Mouse (Mus musculus): ENCODE results near the gene Fam189a1.

Fam189a1 gene

DNA sequence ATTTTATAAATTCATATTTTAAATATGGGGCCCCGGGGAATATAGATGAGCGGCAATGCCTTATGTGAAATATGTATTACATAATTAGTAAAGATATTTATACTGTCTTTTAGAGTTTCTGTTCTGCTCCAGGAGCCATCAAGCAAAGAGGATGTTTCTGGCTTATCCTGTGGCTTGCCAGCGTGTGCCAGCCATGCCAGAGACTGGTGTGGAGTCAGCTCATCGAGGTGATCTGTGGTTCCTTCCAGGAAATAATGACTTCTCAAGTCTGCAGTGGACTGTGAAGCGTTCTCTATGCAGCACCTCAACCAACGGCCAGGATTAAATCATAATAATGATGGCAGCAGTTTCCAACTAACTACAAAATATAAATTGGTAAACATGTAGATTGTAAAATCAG is 125.2 kb downstream of the Fam189a1 start:
- no peak for DNase-seq

DNA sequence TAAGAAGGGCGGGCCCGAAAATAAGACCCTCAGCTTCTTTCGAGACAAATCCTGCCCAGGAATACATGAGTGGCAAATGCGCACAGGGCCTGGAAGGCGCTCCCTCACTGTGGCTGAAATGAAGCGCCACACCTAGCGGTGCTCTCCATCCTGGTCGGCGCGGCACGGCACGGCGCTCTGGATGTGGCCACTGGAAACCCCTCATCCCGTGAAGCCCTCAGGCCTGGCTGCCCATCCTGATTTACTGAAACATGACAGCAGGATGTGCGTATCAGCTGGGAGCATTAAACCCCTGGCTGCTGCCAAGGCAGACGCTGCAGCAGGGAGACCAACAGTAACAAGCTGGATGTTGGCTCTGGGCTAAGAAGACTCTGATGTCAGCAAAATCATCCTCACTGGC is 126.4 kb downstream of the Fam189a1 start:
- no peak for DNase-seq

- no peak for DNase-seq
Measured at GRCm38 (mm10) chr7:65021298-65021697, 135.1 kb downstream of the Fam189a1 start.

DNA sequence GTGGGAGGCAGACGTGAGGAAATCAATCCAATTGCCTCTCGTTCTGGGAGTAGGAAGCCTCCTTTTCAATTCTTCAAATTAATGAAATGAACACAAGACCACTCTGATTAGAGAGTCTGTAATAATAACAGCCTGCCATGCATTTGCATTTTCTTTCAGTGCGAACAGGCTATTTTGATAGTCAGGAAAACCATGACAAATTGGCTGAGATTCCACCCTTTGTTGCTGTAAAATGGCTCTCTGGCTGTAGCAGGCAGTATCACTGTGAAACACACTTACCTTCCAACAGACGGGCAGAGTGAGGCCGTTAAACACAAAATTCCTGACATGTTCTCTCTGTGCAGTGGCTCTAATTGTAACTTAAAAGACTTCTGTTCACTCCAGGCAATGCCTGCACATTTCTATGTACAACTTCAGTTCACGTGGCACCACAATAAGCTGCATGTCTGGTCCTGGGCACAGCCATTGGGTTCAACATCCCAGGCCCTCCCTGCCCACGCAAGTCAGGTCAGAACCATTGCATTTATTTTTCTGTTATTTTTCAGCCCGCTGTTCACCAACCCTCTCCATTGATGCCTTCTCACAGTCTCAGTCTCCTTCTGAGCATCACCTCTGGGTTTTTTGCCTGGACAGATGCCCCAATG is 138.2 kb downstream of the Fam189a1 start:
- DNase-seq = no peak

- no peak for DNase-seq
Measured at GRCm38 (mm10) chr7:65017348-65017747, 139.0 kb downstream of the Fam189a1 start.

DNA sequence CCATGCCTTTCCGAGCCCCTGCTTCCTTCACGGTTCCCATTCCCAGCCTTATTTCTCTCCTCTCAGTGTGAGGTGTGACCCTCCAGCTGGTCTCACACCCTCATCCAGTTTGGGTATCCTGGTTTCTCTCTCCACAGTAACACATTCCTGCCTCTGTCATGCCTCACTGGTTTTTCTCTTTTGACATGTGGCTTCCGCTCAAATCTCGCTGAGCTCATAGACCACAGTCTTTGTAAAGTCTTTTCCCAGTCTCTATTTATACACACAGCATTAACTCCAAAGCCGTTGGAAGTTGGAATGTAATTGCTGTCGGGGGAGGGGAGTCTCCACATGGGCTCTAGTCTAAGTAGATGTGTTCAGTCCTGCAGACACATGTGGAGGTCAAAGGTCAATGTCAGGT is 145.2 kb downstream of the Fam189a1 start:
- peak; percentile 15 to 26 for DNase-seq

- DNase-seq = no peak
Measured at GRCm38 (mm10) chr7:65010275-65010674, 146.1 kb downstream of the Fam189a1 start.

GRCm38 (mm10) chr7:65005731-65006130 is 150.6 kb downstream of the Fam189a1 start:
- no peak for DNase-seq

DNA sequence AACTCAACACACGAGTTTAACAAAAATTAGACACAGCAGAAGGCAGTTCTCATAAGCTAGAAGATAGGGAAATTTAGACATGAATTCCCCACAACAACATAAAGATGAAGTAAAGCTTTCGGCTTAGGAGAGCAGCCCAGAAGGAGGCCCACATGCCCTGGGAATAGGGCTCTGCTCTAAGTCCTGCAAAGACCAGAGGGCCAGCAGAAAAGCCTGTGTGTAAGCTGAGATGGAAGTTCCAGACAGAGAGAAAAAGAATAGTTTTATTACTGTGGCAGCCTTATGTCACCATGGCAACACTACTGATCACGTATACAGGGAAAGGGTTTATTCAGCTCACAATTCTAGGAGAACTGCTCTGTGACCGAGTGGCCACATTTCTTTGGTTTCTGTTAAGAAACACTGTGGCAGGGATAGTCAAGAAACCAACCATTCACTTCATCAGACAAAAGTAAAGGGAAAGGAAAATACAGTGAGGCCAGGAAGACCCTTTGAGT is 156.6 kb downstream of the Fam189a1 start:
- DNase-seq = no peak

- no peak for DNase-seq
Measured at GRCm38 (mm10) chr7:64997743-64998142, 158.6 kb downstream of the Fam189a1 start.

- no peak for DNase-seq
Measured at GRCm38 (mm10) chr7:64995946-64996444, 160.4 kb downstream of the Fam189a1 start.

DNA sequence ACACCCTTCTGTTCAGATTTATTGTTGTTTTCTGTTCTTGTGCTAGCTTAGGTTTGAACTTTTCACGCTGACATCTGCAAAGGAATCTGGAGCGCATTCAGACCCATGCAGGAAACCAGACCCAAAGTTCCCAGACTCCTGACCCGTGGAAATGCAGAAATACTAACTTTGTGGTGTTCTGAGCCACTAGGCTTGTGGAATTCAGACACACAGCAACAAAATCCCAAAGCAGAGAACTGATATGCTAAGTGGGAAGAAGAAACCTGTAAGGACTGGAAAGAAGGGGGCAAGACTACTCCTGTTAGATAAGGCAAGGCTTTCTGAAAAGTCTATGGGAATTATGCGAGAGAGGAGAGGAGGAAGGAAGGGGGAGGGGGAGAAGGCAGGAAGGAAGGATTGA is 167.0 kb downstream of the Fam189a1 start:
- no peak for DNase-seq

- no peak for DNase-seq
Measured at GRCm38 (mm10) chr7:64988015-64988414, 168.4 kb downstream of the Fam189a1 start.

GRCm38 (mm10) chr7:64984468-64985120 is 171.8 kb downstream of the Fam189a1 start:
- no peak for DNase-seq

DNA sequence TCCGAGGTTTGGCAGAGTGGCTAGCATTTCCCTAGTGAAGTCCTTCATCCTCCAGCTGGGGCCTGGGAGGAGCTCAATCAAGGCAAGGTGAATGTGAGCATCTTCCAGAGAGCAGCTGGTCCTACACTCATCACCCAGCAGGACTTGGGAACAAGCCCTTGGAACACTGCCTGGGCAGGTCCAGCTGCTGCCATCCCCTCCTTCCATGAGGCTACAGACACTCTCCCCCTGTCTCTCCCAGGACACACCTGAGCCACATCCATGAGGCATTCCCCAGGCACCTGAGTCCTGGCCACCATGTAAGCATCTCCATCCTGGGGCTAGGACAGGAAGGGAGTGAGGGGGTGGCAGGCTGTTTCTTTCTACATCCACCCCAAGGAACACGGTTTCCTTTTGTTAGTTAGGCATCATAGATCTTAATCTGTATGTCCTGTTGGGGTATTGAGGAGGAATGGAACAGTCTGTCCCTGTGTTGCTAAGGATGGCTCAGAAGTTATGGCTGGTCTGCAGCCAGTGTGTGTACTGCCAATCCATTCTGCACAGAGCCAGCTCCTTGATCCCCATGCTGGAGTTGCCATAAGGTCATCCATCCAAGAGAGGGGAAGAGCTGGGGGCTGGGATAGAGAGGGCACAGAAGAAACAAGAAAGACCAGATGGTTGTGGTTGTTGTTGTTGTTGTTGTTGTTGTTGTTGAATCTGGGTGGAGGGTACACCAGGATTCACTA is 174.7 kb downstream of the Fam189a1 start:
- no peak for DNase-seq

DNA sequence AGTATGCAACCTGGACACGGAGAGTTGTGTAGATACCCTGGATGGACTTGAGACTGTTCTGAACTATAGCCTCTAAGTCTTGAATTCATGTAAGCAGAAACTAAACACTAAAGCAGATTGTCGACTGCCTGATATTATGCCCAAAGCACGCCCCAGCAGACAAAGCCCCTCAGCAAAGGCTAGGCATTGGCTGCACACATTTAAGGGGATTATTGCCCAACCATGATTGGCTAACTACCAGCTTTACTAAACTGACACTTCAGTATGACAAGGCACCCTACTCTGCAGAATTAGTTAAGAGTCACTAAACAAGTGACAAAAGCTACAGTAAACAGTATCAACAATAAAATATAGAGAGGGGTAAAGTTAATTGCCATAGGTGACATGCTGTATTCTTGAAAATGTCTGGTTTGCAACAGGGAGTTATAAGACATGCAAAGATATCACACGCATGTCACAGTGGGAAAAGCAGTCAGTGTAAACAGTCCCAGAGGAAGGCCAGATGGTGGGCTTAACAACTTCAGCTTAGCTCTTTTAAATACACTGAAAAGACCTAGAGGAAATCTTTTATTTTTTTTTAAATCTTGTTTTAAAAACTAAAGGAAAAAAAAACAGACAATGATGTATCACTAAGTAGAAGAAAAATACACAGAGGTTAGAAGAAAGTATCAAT is 182.6 kb downstream of the Fam189a1 start:
- DNase-seq = no peak

GRCm38 (mm10) chr7:64962128-64962527 is 194.2 kb downstream of the Fam189a1 start:
- DNase-seq = no peak

DNA sequence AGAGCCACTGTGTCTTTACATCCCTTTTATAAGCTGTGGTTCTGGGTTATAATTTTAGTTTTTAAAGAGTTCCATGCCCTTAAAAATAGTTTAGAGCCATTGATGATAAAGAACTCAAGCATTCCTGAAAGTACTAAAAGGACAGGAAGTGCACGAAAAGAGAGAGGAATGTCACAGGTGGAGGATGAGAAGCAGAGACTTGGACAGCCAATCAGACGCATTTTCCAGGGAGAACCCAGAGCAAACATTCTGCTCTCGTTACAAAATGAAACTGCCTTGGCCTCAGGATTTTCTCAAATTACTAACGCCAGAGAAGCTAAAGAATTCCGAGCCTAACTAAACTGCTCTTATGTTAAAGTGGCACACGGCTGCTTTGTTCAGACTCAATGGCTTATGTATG is 197.3 kb downstream of the Fam189a1 start:
- DNase-seq = no peak

DNA sequence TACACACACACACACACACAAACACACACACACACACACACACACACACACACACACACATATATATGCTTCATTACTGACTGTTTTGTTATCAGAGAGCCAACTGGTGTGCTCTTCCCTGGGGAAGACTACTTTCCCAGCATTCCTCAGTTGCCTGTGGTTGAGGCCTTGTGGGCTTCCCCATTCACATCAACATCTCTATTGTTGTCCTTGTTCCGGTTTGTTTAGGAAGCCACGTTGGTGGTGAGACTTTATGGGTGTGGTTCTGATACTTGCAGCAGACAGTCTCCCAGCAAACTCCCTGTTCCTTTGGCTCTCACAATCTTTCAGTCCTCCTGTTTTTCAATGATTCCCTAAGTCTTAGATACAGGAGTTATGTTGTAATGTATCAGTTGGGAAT is 204.2 kb downstream of the Fam189a1 start:
- DNase-seq = no peak

DNA sequence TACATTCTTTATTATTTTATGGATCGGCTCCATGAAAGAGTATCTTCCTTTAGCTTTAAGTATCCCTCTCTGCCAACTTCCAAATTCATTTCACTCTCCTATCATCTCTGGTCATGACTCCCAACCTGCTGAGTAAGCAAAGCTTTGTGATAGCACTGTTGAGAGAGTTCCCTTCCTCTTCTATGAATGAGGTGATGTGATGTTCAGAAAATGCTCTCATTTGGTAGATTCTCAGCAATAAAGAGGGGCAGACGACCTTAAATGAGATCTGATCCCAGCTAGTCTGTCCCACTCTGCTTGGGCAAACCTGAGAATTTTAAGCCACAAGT is 205.6 kb downstream of the Fam189a1 start:
- DNase-seq = no peak

DNA sequence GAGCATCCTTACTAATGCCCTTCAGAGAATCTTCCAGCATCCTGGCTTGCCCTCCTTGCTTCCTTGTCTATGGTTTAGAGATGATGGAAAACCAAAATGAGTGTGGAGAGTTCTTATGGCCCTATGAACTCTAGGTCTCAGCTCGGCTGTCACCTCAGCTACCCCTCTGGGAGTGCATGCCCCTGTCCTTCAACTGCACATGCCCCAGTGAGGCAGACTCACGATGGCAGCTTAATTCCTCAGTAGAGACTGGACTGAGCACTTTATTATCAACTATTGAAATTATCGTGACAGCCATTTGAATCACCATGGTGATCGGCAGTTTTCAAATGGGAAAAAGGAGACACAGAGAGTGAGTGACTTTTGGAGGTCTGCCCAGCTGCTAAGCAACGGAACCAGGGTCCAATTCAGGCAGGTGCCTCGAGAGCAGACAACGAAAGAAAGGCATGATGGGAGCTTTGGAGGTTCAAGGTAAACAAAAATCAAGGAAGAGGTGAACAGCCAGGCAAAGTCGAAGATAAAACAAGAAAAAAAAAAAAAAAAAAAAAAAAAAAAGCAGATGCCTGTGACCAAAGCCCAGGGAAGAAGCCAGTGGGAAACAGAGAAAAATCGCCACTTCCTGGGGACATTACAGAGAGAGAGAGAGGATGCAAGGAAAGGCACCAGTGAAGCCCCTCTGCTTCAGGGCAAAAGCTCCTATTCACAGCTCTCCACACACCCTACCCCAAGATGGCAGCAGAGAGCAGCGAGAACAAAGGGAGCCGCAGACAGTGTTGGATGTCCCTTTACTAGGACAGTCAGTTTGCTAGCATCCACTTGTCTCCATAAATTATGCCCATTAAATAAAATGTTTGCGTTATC is 206.2 kb downstream of the Fam189a1 start:
- DNase-seq = peak; percentile 53 to 62

DNA sequence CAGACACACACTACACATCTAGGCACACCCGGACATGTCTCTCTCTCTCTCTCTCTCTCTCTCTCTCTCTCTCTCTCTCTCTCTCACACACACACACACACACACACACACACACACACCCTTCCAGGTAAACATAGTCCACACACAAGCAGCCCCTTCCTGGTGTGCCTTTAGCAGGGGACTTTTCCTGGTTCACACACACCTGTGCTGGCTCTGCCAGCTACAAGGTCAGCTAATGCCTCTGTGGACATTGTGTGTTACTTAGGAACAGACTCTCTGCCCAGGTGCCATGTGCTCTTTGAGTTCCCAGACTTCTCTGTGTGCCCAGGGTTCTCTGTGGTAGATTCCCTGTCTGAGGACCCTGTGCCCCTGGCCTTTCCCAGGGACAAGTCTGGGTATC is 206.9 kb downstream of the Fam189a1 start:
- no peak for DNase-seq

Measured in lung, postnatal 4 days (tissue).